Mouse (Mus musculus): Measurements from ENCODE around the gene Ccdc169. TPM values are rescaled to one million over a fixed set of nuclear protein-coding genes. Genes with fewer than 3 reads are reported as not detected.

Ccdc169 gene
- total and polyA plus RNA-seq, 3 experiments: 0.19 TPM; not detected in 2

GRCm38 (mm10) chr3:55191668-55192067, 54.5 kb downstream of the Ccdc169 start:
- H3K36me3 ChIP-seq (ENCODE audit: control insufficient read depth in 1 of 2, insufficient read depth in 2 of 2, low read length in 2 of 2): no peaks in the 10 kb centered on the region
- H3K27ac ChIP-seq (ENCODE audit: control insufficient read depth, low read depth, low read length): no peak overlapping the region
- no peaks in the 10 kb centered on the region for H3K4me1 ChIP-seq (ENCODE audit: control insufficient read depth in 1 of 2, insufficient read depth in 2 of 2, low read length in 2 of 2)
- no peaks in the 10 kb centered on the region for H3K79me2 ChIP-seq (ENCODE audit: control insufficient read depth, insufficient read depth, low read length, poor library complexity)
- DNase-seq (ENCODE audit: low read depth, low spot score): no peak
- no peak overlapping the region for H3K9ac ChIP-seq (ENCODE audit: control insufficient read depth, low read depth, low read length, poor library complexity, severe bottlenecking)
- no peak for TF ChIP-seq CHD2 (IDR thresholded peaks at IDR 0.05; ENCODE audit: low read length)
- no peak overlapping the region for H3K4me3 ChIP-seq (ENCODE audit: control insufficient read depth in 1 of 2, insufficient read depth in 1 of 2, low read depth in 2 of 2, low read length in 2 of 2)
- H3K9me3 ChIP-seq (replicated peaks; ENCODE audit: insufficient read depth, low read length): no peaks in the 10 kb centered on the region
- no peaks in the 10 kb centered on the region for H3K27me3 ChIP-seq (ENCODE audit: control insufficient read depth in 1 of 2, insufficient read depth in 2 of 2, low read length in 2 of 2)

- H3K9me3 ChIP-seq (replicated peaks; ENCODE audit: insufficient read depth, low read length): no peaks in the 10 kb centered on the region
- H3K27me3 ChIP-seq (ENCODE audit: control insufficient read depth in 1 of 2, insufficient read depth in 2 of 2, low read length in 2 of 2): no peaks in the 10 kb centered on the region
- no peak overlapping the region for H3K4me3 ChIP-seq (ENCODE audit: control insufficient read depth in 1 of 2, insufficient read depth in 1 of 2, low read depth in 2 of 2, low read length in 2 of 2)
- no peak overlapping the region for H3K9ac ChIP-seq (ENCODE audit: control insufficient read depth, low read depth, low read length, poor library complexity, severe bottlenecking)
- H3K79me2 ChIP-seq (ENCODE audit: control insufficient read depth, insufficient read depth, low read length, poor library complexity): no peaks in the 10 kb centered on the region
- H3K27ac ChIP-seq (ENCODE audit: control insufficient read depth, low read depth, low read length): no peak overlapping the region
- DNase-seq (ENCODE audit: low read depth, low spot score): no peak
- H3K4me1 ChIP-seq (ENCODE audit: control insufficient read depth in 1 of 2, insufficient read depth in 2 of 2, low read length in 2 of 2): no peaks in the 10 kb centered on the region
- no peaks in the 10 kb centered on the region for H3K36me3 ChIP-seq (ENCODE audit: control insufficient read depth in 1 of 2, insufficient read depth in 2 of 2, low read length in 2 of 2)
- TF ChIP-seq EP300 (IDR thresholded peaks at IDR 0.05; ENCODE audit: low read depth in 1 of 2, low read length in 2 of 2) (no peak), POLR2AphosphoS2 (IDR thresholded peaks at IDR 0.05; ENCODE audit: low read length) (no peak), MAFK (IDR thresholded peaks at IDR 0.05; ENCODE audit: borderline replicate concordance, low read depth, low read length) (no peak), TBP (IDR thresholded peaks at IDR 0.05; ENCODE audit: low read depth, low read length) (no peak), NRF1 (IDR thresholded peaks at IDR 0.05; ENCODE audit: insufficient read depth, low read depth, low read length, poor library complexity, severe bottlenecking) (no peak), TAL1 (IDR thresholded peaks at IDR 0.05; ENCODE audit: low read length) (no peak), ZNF384 (IDR thresholded peaks at IDR 0.05; ENCODE audit: low read depth, low read length) (no peak), MEF2A (IDR thresholded peaks at IDR 0.05; ENCODE audit: extremely low read depth, insufficient replicate concordance, low read depth, low read length, poor library complexity, severe bottlenecking) (no peak), GABPA (IDR thresholded peaks at IDR 0.05; ENCODE audit: low read depth, low read length) (no peak), ELF1 (IDR thresholded peaks at IDR 0.05; ENCODE audit: low read depth, low read length) (no peak), MXI1 (IDR thresholded peaks at IDR 0.05; ENCODE audit: low read depth, low read length) (no peak), RCOR1 (IDR thresholded peaks at IDR 0.05; ENCODE audit: low read depth, low read length) (no peak), POLR2AphosphoS5 (IDR thresholded peaks at IDR 0.05; ENCODE audit: borderline replicate concordance, low read depth, low read length) (no peak), MAX (IDR thresholded peaks at IDR 0.05; ENCODE audit: low read length) (no peak)
These were observed 56.2 kb downstream of the Ccdc169 start for GRCm38 (mm10) chr3:55193351-55193750.

GRCm38 (mm10) chr3:55194792-55195191, 57.7 kb downstream of the Ccdc169 start:
- H3K27ac ChIP-seq (ENCODE audit: control insufficient read depth, low read depth, low read length): no peak overlapping the region
- no peak overlapping the region for H3K9ac ChIP-seq (ENCODE audit: control insufficient read depth, low read depth, low read length, poor library complexity, severe bottlenecking)
- no peak overlapping the region for H3K4me3 ChIP-seq (ENCODE audit: control insufficient read depth in 1 of 2, insufficient read depth in 1 of 2, low read depth in 2 of 2, low read length in 2 of 2)
- no peaks in the 10 kb centered on the region for H3K36me3 ChIP-seq (ENCODE audit: control insufficient read depth in 1 of 2, insufficient read depth in 2 of 2, low read length in 2 of 2)
- TF ChIP-seq MYB (IDR thresholded peaks at IDR 0.05; ENCODE audit: low read depth, low read length) (no peak), MAZ (IDR thresholded peaks at IDR 0.05; ENCODE audit: low read depth, low read length) (no peak), NELFE (IDR thresholded peaks at IDR 0.05; ENCODE audit: low read depth, low read length) (no peak), ZKSCAN1 (IDR thresholded peaks at IDR 0.05; ENCODE audit: low read depth, low read length) (no peak), POLR2AphosphoS2 (IDR thresholded peaks at IDR 0.05; ENCODE audit: low read length) (no peak), JUND (IDR thresholded peaks at IDR 0.05; ENCODE audit: low read depth, low read length) (no peak), GATA1 (IDR thresholded peaks at IDR 0.05; ENCODE audit: low read depth, low read length) (no peak), ETS1 (IDR thresholded peaks at IDR 0.05; ENCODE audit: low read depth, low read length) (no peak), RAD21 (IDR thresholded peaks at IDR 0.05; ENCODE audit: low read depth, low read length) (no peak), NRF1 (IDR thresholded peaks at IDR 0.05; ENCODE audit: insufficient read depth, low read depth, low read length, poor library complexity, severe bottlenecking) (no peak), SMC3 (IDR thresholded peaks at IDR 0.05; ENCODE audit: low read depth, low read length) (no peak), SIN3A (IDR thresholded peaks at IDR 0.05; ENCODE audit: low read length) (no peak), MAFK (IDR thresholded peaks at IDR 0.05; ENCODE audit: borderline replicate concordance, low read depth, low read length) (no peak), MAX (IDR thresholded peaks at IDR 0.05; ENCODE audit: low read length) (no peak), UBTF (IDR thresholded peaks at IDR 0.05; ENCODE audit: borderline replicate concordance, insufficient read depth, low read depth, low read length) (no peak)
- H3K9me3 ChIP-seq (replicated peaks; ENCODE audit: insufficient read depth, low read length): no peaks in the 10 kb centered on the region
- H3K27me3 ChIP-seq (ENCODE audit: control insufficient read depth in 1 of 2, insufficient read depth in 2 of 2, low read length in 2 of 2): no peaks in the 10 kb centered on the region
- DNase-seq (ENCODE audit: low read depth, low spot score): no peak
- H3K4me1 ChIP-seq (ENCODE audit: control insufficient read depth in 1 of 2, insufficient read depth in 2 of 2, low read length in 2 of 2): no peaks in the 10 kb centered on the region
- H3K79me2 ChIP-seq (ENCODE audit: control insufficient read depth, insufficient read depth, low read length, poor library complexity): no peaks in the 10 kb centered on the region

All from MEL (cell line).